In the genomic region with DNA sequence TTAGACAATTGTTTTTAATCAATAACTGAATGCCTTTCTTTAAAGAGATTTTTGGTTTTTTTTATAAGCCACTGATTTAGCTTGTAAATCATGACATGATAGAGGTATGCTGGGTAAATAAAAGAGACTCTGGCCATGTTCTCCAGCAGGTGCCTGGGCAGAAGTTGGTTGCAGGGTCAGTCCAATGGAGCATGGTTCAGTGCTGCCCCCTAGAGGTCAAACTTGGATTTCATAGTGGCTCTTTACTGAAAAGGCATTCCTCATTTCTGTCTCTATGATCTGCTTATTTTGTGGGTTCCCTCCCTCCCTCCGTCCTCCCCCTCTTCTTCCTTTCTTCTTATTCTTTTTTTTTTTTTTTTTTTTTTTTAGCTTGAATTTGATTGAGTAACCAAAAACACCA, we compare ENCODE assay signal across 8 mouse cellular contexts. TPM values are rescaled to one million over a fixed set of nuclear protein-coding genes. Genes with fewer than 3 reads are reported as not detected.
A peak's percentile ranks its signal among the peaks of the same experiment; 100 is the strongest.
DNase-seq lines count a peak whose midpoint lies in the region; ATAC-seq and TF ChIP-seq lines count a peak whose summit lies in the region.

No protein-coding gene starts in this region.

- TF ChIP-seq CTCF in lung, embryonic 14.5 days (IDR thresholded peaks at IDR 0.05; ENCODE audit: low read depth) = peak; percentile 91

- H3K36me3 ChIP-seq in lung, embryonic 14.5 days (ENCODE audit: insufficient read depth) = peaks cover 50% of the 10 kb centered on the region

- H3K27ac ChIP-seq in lung, embryonic 14.5 days (ENCODE audit: low read depth) = no peak overlapping the region

- no peak overlapping the region for H3K9ac ChIP-seq in lung, embryonic 14.5 days

- WGBS in large intestine, adult 2 months = 8% methylated on average over 1 of the region's 1 CpGs
- 0% methylated on average over 1 of the region's 1 CpGs for WGBS in lung, embryonic 14.5 days

- H3K9me3 ChIP-seq in lung, embryonic 14.5 days (ENCODE audit: low read depth, low read length) = no peaks in the 10 kb centered on the region

- no peak overlapping the region for H3K4me2 ChIP-seq in lung, embryonic 14.5 days

- peak; percentile 56 for ATAC-seq in CD4-positive, CD25-positive, alpha-beta regulatory T cell, adult 4 months
- ATAC-seq in lung, embryonic 14.5 days (ENCODE audit: insufficient read depth) = no peak

- no peaks in the 10 kb centered on the region for H3K27me3 ChIP-seq in lung, embryonic 14.5 days (ENCODE audit: insufficient read depth, low read length)

- H3K4me1 ChIP-seq in lung, embryonic 14.5 days (ENCODE audit: insufficient read depth) = no peaks in the 10 kb centered on the region

- no peak overlapping the region for H3K4me3 ChIP-seq in lung, embryonic 14.5 days (ENCODE audit: low read depth, low read length)

- DNase-seq in NIH3T3 (ENCODE audit: low read depth) = peak; percentile 86
- peak; percentile 90 to 96 for DNase-seq in cerebellum, postnatal 10 days
- DNase-seq in gastrocnemius, postnatal 4 days (ENCODE audit: low spot score in 2 of 2) = peak; percentile 64 to 77
- DNase-seq in large intestine, adult 2 months (ENCODE audit: low read depth, low spot score) = peak; percentile 45
- DNase-seq in lung, embryonic 14.5 days = peak; percentile 91
- DNase-seq in right cerebral cortex, postnatal 14 days = peak; percentile 77
- peak; percentile 69 to 79 for DNase-seq in urinary bladder, postnatal 36 days (ENCODE audit: low spot score in 2 of 2)

RNA-seq across cellular contexts. Expression of gene B130006D01Rik, which starts 27.6 kb away (rescaled TPM):
- 1 to 10 TPM; 7.5 to 8.6 TPM for polyA plus RNA-seq in CD4-positive, CD25-positive, alpha-beta regulatory T cell, adult 4 months (2017; shearing (Covaris generic))
- total RNA-seq in gastrocnemius, postnatal 4 days (2021) = 1 to 10 TPM in 1 of 2 experiments, under 1 TPM in 1; 0.83 to 1.1 TPM
- polyA plus RNA-seq in large intestine, adult 2 months (2012; rRNA removed) = 0.02 and 0.05 TPM in 2 replicates
- polyA plus RNA-seq in lung, embryonic 14.5 days (2014; fragmentation: Nextera tagmentation; extraction: Ambion mirVana) = 2.1 and 2.3 TPM in 2 replicates

RNA-seq across cellular contexts. Expression of gene Zfp652, which starts 38.5 kb away (rescaled TPM):
- polyA plus RNA-seq in CD4-positive, CD25-positive, alpha-beta regulatory T cell, adult 4 months (2017; shearing (Covaris generic)) = 10 to 100 TPM; 15.1 to 21.3 TPM
- 10 to 100 TPM; 49.2 to 53.4 TPM for total RNA-seq in gastrocnemius, postnatal 4 days (2021)
- polyA plus RNA-seq in large intestine, adult 2 months (2012; rRNA removed) = 11.6 and 16.5 TPM in 2 replicates
- 12.4 and 13.6 TPM in 2 replicates for polyA plus RNA-seq in lung, embryonic 14.5 days (2014; fragmentation: Nextera tagmentation; extraction: Ambion mirVana)
